Mouse (Mus musculus) megakaryocyte, embryonic 14.5 days (primary cell): Measurements from ENCODE around the gene Xylt1. TPM values are rescaled to one million over a fixed set of nuclear protein-coding genes. Genes with fewer than 3 reads are reported as not detected.
A peak's percentile ranks its signal among the peaks of the same experiment; 100 is the strongest.

ENCODE experiments used
- H3K27me3 ChIP-seq: replicated peaks from 2 replicates; pipeline ENCODE3; 2012; ENCODE audit warnings: inconsistent platforms
- H3K36me3 ChIP-seq: replicated peaks from 2 replicates; pipeline ENCODE3; 2012; ENCODE audit warnings: low read length, inconsistent platforms, mixed read lengths
- H3K4me1 ChIP-seq: 2 replicates; pipeline ENCODE4 v1.6.1; 2012; ENCODE audit warnings: inconsistent platforms
- H3K4me3 ChIP-seq: replicated peaks from 2 replicates; pipeline ENCODE3; 2012; ENCODE audit warnings: moderate library complexity, mild to moderate bottlenecking, inconsistent platforms
- H3K9me3 ChIP-seq: 2 replicates; pipeline ENCODE4 v1.6.1; 2012; ENCODE audit warnings: inconsistent platforms
- FLI1 ChIP-seq: IDR thresholded peaks from 2 replicates; pipeline ENCODE4 v1.6.1; 2012; ENCODE audit warnings: low read length, inconsistent platforms, mixed read lengths
- GATA1 ChIP-seq: IDR thresholded peaks from 3 replicates; pipeline ENCODE4 v1.6.1; 2012; ENCODE audit warnings: mixed read lengths, low read length, inconsistent platforms, borderline replicate concordance
- polyA plus RNA-seq: library from polyadenylated mRNA; stranded (reverse); fragments of >175 nt; gene quantifications from 2 replicates; pipeline ENCODE4 v1.2.3, GENCODE M21; 2012; ENCODE audit warnings: low replicate concordance; ENCODE audit not compliant: insufficient read depth

The Xylt1 gene
- polyA plus RNA-seq, 1 experiment: 0.38 TPM

- Histone ChIP-seq H3K36me3 (no peaks in the 10 kb centered on the region), H3K27me3 (peaks cover 17% of the 10 kb centered on the region), H3K9me3 (peaks cover 14% of the 10 kb centered on the region), H3K4me3 (no peak overlapping the region), H3K4me1 (peaks cover 12% of the 10 kb centered on the region)
- TF ChIP-seq FLI1 (no peak), GATA1 (no peak)
Observed at GRCm38 (mm10) chr7:117395511-117395910, 14.7 kb downstream of the Xylt1 start.

GRCm38 (mm10) chr7:117397877-117398276 is 17.1 kb downstream of the Xylt1 start:
- TF ChIP-seq GATA1 (no peak), FLI1 (no peak)
- H3K36me3 ChIP-seq: no peaks in the 10 kb centered on the region
- peaks cover 14% of the 10 kb centered on the region for H3K9me3 ChIP-seq

GRCm38 (mm10) chr7:117399971-117400370 is 19.2 kb downstream of the Xylt1 start:
- Histone ChIP-seq H3K27me3 (peaks cover 10% of the 10 kb centered on the region), H3K4me3 (no peak overlapping the region), H3K4me1 (no peaks in the 10 kb centered on the region), H3K36me3 (no peaks in the 10 kb centered on the region), H3K9me3 (peaks cover 14% of the 10 kb centered on the region)
- TF ChIP-seq GATA1: no peak
- TF ChIP-seq FLI1: no peak

More at GRCm38 (mm10) chr7:117397877-117398276, 17.1 kb downstream of the Xylt1 start:
- Histone ChIP-seq H3K4me1 (peaks cover 12% of the 10 kb centered on the region), H3K27me3 (peaks cover 14% of the 10 kb centered on the region), H3K4me3 (no peak overlapping the region)

GRCm38 (mm10) chr7:117401581-117401980 is 20.8 kb downstream of the Xylt1 start:
- H3K36me3 ChIP-seq: no peaks in the 10 kb centered on the region
- H3K9me3 ChIP-seq: peaks cover 14% of the 10 kb centered on the region
- no peak overlapping the region for H3K4me3 ChIP-seq
- peaks cover 7% of the 10 kb centered on the region for H3K27me3 ChIP-seq
- TF ChIP-seq GATA1: no peak
- TF ChIP-seq FLI1: no peak
- H3K4me1 ChIP-seq: no peaks in the 10 kb centered on the region

DNA sequence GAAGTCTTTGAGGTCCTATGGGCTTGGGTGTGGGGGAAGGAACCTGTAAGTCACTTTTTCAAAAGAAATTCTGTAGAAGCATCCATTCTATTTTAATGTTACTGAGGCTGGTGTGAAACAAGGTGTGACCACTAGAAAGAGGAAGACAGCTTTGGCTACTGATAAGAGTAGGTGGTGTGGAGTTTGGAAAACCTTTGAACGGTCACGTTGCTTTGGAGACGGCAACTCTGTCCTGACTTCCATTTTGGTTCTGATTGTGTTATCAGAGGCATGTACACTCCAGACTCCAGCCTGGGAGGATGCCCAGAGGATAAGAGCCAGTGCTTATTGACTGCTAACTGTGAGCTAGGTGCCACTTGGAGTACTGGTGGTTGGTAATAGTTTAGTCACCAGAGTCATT is 25.6 kb downstream of the Xylt1 start:
- Histone ChIP-seq H3K27me3 (peaks cover 7% of the 10 kb centered on the region), H3K9me3 (no peaks in the 10 kb centered on the region), H3K36me3 (no peaks in the 10 kb centered on the region), H3K4me3 (no peak overlapping the region), H3K4me1 (no peaks in the 10 kb centered on the region)
- no peak for TF ChIP-seq FLI1

GRCm38 (mm10) chr7:117409268-117409988 is 28.6 kb downstream of the Xylt1 start:
- Histone ChIP-seq H3K36me3 (no peaks in the 10 kb centered on the region), H3K4me1 (no peaks in the 10 kb centered on the region), H3K27me3 (peaks cover 19% of the 10 kb centered on the region), H3K9me3 (no peaks in the 10 kb centered on the region), H3K4me3 (no peak overlapping the region)
- no peak for TF ChIP-seq FLI1
- TF ChIP-seq GATA1: no peak

DNA sequence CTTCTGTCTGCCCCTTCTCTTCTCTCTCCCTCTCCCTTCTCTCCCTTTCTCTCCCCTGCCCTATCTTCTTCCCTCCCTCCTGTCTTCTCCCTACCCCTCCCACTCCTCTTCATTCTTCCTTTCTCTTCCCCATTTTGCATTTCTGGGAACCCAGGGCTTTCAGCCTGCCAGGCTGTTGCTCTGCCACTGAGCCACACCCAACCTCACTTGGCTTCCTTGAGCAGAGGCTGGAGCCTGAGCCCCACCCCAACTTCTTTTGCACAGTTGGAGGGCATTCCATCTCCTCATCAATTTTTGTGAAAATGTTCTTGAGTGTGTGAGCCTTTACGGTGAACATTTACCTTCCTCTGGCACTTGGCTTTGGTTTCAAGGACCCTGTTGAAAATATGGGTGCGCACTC is 31.1 kb downstream of the Xylt1 start:
- Histone ChIP-seq H3K9me3 (no peaks in the 10 kb centered on the region), H3K4me3 (no peak overlapping the region)
- TF ChIP-seq FLI1 (no peak), GATA1 (no peak)

DNA sequence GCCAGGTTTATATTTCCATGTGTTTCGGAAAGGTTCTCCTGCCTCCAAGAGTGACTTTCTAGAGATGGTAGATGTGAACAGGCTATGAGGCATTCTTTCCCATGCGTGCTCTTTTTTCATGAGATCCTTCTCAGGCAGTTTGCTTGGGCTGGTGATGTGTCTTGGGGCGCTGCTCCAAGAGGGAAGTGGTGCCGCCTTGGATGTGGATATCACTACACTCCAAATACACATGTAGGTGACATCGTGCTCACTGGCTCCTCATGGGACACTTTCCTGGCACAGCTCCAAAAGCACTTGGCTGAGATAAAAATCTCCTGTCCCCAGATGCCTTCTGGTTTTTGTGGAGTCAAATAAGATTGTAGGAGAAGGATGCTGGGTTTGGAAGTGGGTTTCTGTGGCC is 31.6 kb downstream of the Xylt1 start:
- Histone ChIP-seq H3K4me1 (peaks cover 5% of the 10 kb centered on the region; the same call in 1 of the 2 replicates), H3K27me3 (peaks cover 27% of the 10 kb centered on the region), H3K36me3 (no peaks in the 10 kb centered on the region), H3K9me3 (no peaks in the 10 kb centered on the region), H3K4me3 (no peak overlapping the region)
- TF ChIP-seq GATA1 (no peak), FLI1 (no peak)

More for the DNA sequence above, 31.1 kb downstream of the Xylt1 start:
- peaks cover 27% of the 10 kb centered on the region for H3K27me3 ChIP-seq
- peaks cover 5% of the 10 kb centered on the region; the same call in 1 of the 2 replicates for H3K4me1 ChIP-seq
- H3K36me3 ChIP-seq: no peaks in the 10 kb centered on the region

GRCm38 (mm10) chr7:117414341-117415008 is 33.7 kb downstream of the Xylt1 start:
- peaks cover 5% of the 10 kb centered on the region; the same call in 1 of the 2 replicates for H3K4me1 ChIP-seq
- TF ChIP-seq FLI1 (no peak), GATA1 (no peak)
- no peaks in the 10 kb centered on the region for H3K9me3 ChIP-seq
- no peaks in the 10 kb centered on the region for H3K36me3 ChIP-seq
- no peak overlapping the region for H3K4me3 ChIP-seq
- peaks cover 30% of the 10 kb centered on the region for H3K27me3 ChIP-seq

DNA sequence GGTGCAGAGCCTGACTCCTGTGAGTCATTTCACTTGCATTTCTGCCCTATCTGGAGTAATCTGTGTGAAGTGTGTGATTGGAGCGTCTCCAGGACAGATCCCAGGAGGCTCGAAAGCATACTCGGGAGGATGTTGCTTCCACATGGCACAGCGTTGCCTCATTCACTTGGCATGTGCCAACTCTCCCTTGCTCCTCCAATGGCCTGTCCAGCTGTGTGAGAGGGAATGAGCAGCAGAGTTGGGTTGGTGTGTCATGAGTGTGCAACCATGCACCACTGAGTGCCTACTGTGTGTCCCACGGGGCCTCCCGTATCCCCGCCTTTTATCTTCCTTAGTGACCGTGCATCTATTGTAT is 34.2 kb downstream of the Xylt1 start:
- H3K4me1 ChIP-seq: peaks cover 5% of the 10 kb centered on the region; the same call in 1 of the 2 replicates
- peak overlapping the region; percentile 0 for H3K4me3 ChIP-seq
- H3K9me3 ChIP-seq: no peaks in the 10 kb centered on the region
- no peaks in the 10 kb centered on the region for H3K36me3 ChIP-seq
- TF ChIP-seq GATA1: no peak
- no peak for TF ChIP-seq FLI1
- peaks cover 30% of the 10 kb centered on the region for H3K27me3 ChIP-seq
